Mouse (Mus musculus) embryonic fibroblast, embryonic 13.5 days (primary cell): ENCODE data around the gene Gria1.

Experiments used
- CTCF ChIP-seq: IDR thresholded peaks from 2 replicates; pipeline ENCODE4 v1.5.1; 2011; ENCODE audit warnings: mild to moderate bottlenecking, control low read depth, low read length, moderate library complexity, borderline replicate concordance; ENCODE audit not compliant: insufficient read depth
- POLR2A ChIP-seq: IDR thresholded peaks from 2 replicates; pipeline ENCODE4 v1.6.1; 2011; ENCODE audit warnings: low read depth, mild to moderate bottlenecking, control low read depth, low read length, moderate library complexity

GRCm38 (mm10) chr11:57005341-57005740 lies 5.8 kb upstream of the Gria1 start:
- TF ChIP-seq CTCF (no peak), POLR2A (no peak)
